Mouse (Mus musculus) olfactory bulb, adult 2 months (tissue): ENCODE measurements at regions not wholly inside any gene's neighbourhood (a gene's known extent, or its start where the extent isn't known, plus 50 kb on each side); places are given as distances from the start of the nearest gene placed in this dataset.

Experiments used
- H3K27ac ChIP-seq: fragments of 200-500 bp; 2 replicates; pipeline ENCODE4 v1.5.1; 2012; ENCODE audit warnings: low read depth, low read length; ENCODE audit not compliant: insufficient read depth
- H3K4me1 ChIP-seq: fragments of 200-500 bp; 2 replicates; pipeline ENCODE4 v1.6.1; 2012; ENCODE audit warnings: low read length; ENCODE audit not compliant: control insufficient read depth, insufficient read depth
- H3K4me3 ChIP-seq: fragments of 200-500 bp; 2 replicates; pipeline ENCODE4 v1.5.1; 2012; ENCODE audit warnings: mild to moderate bottlenecking, low read depth, low read length, moderate library complexity; ENCODE audit not compliant: insufficient read depth
- CTCF ChIP-seq: fragments of 200-500 bp; IDR thresholded peaks from 2 replicates; pipeline ENCODE4 v1.5.1; 2012; ENCODE audit warnings: low read depth, mild to moderate bottlenecking, low read length, moderate library complexity; ENCODE audit not compliant: insufficient read depth
- POLR2A ChIP-seq: fragments of 200-500 bp; IDR thresholded peaks from 2 replicates; pipeline ENCODE4 v1.6.1; 2012; ENCODE audit warnings: mild to moderate bottlenecking, low read depth, low read length, moderate library complexity; ENCODE audit not compliant: insufficient read depth
- WGBS: fragments of 180-500 bp; shearing (Covaris S2); methylation state at CpG from one replicate; pipeline ENCODE4 v1.1.7; 2018; 5-methylcytosine and 5-hydroxymethylcytosine counted together

DNA sequence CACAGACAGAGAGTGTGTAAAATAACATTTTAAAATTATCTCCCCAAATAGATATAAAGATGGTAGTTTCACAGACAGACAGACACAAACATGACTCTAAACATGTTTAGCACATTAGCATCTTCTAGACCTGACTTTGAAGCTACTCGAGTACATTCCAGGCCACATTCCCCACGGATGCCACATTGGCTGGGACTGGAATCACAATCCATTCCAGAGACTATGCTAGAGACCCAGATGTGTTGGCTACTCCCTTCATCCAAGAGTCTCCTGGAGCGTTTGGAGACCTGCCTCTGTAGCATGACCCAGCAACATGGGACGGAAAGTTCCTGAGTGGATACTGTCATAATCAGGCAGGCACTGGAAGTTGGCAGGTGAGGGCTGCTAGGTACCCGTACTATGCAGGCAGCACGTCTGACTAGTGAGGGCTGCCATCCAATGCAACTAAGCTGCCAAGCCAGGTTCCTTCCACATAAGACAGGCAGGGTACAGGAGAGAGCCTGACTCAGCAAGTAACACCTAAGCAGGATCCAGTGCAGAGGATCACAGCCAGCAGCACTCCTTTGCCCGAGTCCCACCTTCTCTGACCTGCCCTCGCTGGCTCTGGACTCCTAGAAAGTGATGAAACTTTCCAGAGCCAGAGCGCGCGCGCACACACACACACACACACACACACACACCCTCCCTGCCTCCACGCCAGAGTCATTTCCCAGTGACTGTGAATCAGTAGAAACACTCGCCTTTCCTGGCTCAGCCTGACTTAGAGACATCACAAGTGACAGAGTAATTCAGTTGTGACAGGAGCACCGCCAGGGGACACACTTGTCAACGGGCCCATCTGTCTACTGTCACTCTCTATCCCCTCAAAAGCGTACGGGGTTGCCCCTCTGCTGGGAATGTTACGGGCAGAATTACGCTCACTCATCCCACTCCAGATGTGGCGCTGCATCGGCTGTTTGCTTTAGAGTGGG is 239.6 kb downstream of the Sp3 start:
- no peak for TF ChIP-seq CTCF
- TF ChIP-seq POLR2A, result no peak
- no peak overlapping the region for H3K4me3 ChIP-seq
- no peak overlapping the region for H3K27ac ChIP-seq
- H3K4me1 ChIP-seq, result peaks cover 5% of the 10 kb centered on the region; the same call in 1 of the 2 replicates
- WGBS, result 69% methylated on average over 22 of the region's 22 CpGs

DNA sequence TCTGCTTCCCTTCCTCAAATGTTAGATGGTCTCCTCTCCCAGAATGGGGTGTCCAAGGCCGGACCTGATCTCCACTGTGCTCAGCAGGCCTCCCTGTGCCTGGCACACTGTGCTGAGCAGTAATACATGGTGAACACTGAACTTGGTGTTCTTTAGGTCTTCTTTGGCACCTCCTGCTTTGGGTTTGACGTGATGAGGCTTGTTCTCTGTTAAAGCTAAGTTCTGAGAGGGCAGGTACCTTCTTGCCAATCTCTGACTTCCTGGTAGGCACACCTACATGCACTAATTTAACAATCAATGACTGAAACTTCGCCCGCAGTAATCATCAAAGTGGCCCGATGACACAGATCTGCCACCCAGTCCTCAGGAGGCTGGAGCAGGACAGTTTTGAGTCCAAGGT is 238.5 kb downstream of the Sp3 start:
- no peak for TF ChIP-seq POLR2A
- no peak for TF ChIP-seq CTCF
- no peak overlapping the region for H3K4me3 ChIP-seq
- no peak overlapping the region for H3K27ac ChIP-seq
- WGBS, result 91% methylated on average over 5 of the region's 5 CpGs
- H3K4me1 ChIP-seq, result peaks cover 5% of the 10 kb centered on the region; the same call in 1 of the 2 replicates

DNA sequence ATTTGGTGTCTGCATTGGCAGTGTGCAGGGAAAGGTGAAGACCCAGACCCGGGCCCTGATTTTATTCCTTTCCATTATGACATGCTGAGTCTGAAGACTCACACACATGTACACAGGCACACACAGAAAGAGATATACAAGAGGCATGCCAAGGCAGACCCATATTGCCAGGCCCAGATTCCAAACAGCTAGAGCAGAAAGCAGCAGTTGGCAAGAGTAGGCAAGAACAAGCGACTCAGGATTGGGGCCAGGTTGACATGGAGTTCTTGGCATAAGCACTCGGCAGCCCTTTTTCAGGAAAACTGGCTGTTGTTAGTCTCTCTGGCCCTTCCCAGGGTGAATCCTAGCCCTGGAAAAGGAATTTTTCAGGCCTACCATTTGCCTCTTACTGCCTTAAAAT is 236.6 kb downstream of the Sp3 start:
- Histone ChIP-seq H3K27ac (no peak overlapping the region), H3K4me1 (peaks cover 5% of the 10 kb centered on the region; the same call in 1 of the 2 replicates), H3K4me3 (no peak overlapping the region)
- 66% methylated on average over 3 of the region's 3 CpGs for WGBS
- no peak for TF ChIP-seq CTCF
- TF ChIP-seq POLR2A, result no peak

DNA sequence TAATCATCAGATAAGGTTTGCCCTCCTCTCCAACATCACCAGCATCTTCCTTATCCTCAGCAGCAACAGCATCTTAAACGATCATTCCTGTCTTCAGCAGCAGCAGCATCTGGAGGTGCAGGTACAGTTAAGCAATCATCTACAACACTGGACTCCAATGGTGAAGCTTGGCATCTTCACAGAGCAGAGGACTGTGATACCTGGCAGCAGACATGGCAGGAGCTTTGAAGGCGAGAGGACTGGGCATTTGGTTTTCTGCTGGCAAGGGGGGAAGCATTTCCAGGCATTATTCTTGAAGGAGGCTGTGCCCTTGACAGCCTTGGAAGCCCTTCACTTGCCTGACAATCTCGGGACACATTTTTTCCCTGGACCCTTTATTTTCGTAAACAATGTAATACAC is 235.3 kb downstream of the Sp3 start:
- Histone ChIP-seq H3K4me3 (no peak overlapping the region), H3K27ac (no peak overlapping the region), H3K4me1 (peaks cover 5% of the 10 kb centered on the region; the same call in 1 of the 2 replicates)
- TF ChIP-seq POLR2A, result no peak
- 71% methylated on average over 4 of the region's 4 CpGs for WGBS

DNA sequence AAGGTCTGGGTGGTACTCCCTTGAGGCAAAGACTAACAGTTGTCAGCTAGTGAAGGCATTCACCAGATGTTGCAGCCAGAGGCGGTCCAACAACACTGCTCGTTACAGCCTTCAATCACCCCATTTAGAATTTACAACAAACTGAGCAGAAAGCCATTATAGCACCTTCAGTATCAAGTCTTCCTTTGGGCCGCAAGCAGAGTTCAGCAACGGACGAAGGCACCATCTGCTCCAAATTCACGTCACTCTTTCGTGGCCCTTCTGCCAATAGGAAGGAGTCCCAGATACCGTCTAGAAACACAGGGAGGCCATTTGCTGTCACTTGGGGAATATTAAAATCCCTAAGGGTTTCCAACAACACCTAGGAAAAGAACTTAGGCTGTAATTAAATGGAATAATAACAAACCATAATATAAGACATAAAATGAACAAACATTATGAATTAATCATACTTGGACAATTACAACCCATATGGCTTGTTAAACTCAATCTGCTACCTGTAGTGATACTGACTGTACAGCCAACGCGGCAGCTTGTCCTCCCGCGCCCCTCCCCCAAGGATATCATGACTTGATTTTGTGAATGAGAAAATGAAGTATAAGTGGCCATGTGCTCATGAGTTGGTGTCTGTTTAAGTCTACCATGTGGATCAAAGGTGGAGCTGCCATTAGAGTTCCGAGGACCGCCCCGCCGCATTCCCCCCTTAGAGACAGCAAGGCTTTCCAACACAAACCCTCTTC is 233.6 kb downstream of the Sp3 start:
- Histone ChIP-seq H3K4me1 (no peaks in the 10 kb centered on the region), H3K4me3 (no peak overlapping the region), H3K27ac (no peak overlapping the region)
- WGBS, result 88% methylated on average over 16 of the region's 16 CpGs
- TF ChIP-seq CTCF (no peak), POLR2A (no peak)

DNA sequence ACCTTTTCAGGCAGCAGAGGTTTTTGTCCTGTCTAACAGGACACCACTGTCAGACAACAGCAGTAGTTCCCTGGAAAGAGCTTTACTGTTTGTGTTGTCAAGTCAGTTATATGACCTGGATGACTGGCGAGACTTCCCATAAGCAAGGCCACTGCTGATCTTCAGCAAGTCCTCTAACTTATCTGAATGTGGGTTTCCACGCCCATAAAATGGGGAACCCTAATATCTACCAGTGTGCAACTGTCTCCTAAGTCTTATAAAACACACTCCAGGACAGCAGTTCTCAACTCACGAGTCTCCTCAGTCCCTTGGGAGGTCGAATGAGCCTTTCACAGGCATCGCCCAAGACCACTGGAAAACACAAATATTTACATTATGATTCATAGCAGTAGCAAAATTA is 232.9 kb downstream of the Sp3 start:
- H3K27ac ChIP-seq, result no peak overlapping the region
- 94% methylated on average over 5 of the region's 5 CpGs for WGBS
- H3K4me3 ChIP-seq, result no peak overlapping the region
- H3K4me1 ChIP-seq, result no peaks in the 10 kb centered on the region
- TF ChIP-seq CTCF, result no peak
- no peak for TF ChIP-seq POLR2A

DNA sequence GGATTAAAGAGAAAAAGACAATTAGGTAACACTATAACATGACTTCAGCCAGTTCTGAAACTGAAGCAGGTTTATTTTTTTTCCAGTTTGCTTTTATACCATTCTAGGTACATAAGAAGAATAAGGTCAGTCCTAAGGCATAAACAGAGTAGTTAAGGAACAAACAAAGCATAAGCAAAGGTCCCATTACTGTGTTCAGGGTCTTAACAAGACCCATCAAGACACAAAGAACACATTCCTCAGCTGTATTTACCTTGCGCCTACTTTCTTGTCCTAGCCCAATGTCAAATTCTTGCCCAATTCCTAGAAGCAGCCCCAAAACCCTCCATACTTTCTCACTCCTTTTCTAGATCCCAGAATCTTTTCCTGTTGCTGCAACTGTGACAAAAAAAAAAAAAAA is 230.8 kb downstream of the Sp3 start:
- Histone ChIP-seq H3K27ac (no peak overlapping the region), H3K4me3 (no peak overlapping the region), H3K4me1 (no peaks in the 10 kb centered on the region)
- WGBS, result 98% methylated on average over 1 of the region's 1 CpGs
- TF ChIP-seq CTCF (no peak), POLR2A (no peak)

DNA sequence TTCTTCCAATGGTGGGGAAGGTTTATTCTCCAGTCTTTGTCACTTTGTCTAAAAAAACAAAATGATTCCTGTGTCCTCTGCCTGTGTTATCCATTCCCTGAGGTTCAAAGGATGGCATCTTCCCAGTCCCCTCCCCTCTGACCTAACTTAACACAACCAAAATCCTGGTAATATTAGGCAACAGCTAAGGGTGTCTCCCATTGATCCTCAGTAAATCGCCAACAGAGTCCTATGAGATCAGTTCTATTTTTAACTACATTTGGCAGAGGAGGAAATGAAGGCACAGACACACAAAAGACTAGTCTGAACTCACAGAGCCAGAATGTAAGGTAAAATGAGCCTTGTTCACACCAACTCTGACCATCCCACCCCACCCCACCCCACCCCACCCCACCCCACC is 228.8 kb downstream of the Sp3 start:
- H3K4me3 ChIP-seq, result no peak overlapping the region
- no peak overlapping the region for H3K27ac ChIP-seq
- no peak for TF ChIP-seq CTCF
- no peaks in the 10 kb centered on the region; the same call in 1 of the 2 replicates for H3K4me1 ChIP-seq
- WGBS, result 6% methylated on average over 1 of the region's 1 CpGs

DNA sequence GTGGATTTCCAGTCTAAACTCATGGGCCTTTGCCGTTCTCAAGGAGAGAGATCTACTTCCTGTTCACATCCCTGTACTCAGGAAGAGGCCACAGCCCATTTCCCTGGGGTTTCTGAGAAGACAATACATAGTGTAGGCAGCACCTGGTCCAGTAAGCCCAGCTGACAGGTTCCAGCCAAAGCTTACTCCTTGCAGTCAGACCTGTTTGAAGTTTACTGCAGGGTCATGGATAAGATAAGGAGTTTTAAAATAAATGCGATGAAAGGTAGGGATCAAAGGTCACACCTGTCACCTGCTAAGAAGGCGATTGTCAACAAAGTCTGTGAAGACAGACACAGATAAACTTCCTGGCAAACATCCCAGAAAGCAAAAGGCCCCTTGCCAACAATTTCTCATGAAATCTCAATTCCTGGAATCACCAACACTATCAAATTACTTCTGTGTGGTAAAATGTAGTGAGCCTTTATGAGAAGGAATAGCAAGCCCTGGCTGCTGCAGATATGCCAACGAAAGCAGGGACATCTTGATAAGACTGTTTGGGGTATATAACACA is 227.5 kb downstream of the Sp3 start:
- no peak overlapping the region for H3K27ac ChIP-seq
- WGBS, result 75% methylated on average over 4 of the region's 4 CpGs
- H3K4me3 ChIP-seq, result no peak overlapping the region
- no peaks in the 10 kb centered on the region; the same call in 1 of the 2 replicates for H3K4me1 ChIP-seq
- TF ChIP-seq CTCF (no peak), POLR2A (no peak)
